Mouse (Mus musculus) layer of hippocampus, adult 9-11 months (tissue): ENCODE measurements around the gene Pitpnm2.

Source experiments
- DNase-seq: peaks from one replicate; pipeline ENCODE4 v3.0.0; 2022

Pitpnm2 gene

GRCm38 (mm10) chr5:124198473-124198872 is 51.1 kb downstream of the Pitpnm2 start:
- DNase-seq: no peak

GRCm38 (mm10) chr5:124196082-124196481 is 53.5 kb downstream of the Pitpnm2 start:
- DNase-seq: no peak

- DNase-seq: no peak
These were observed 55.0 kb downstream of the Pitpnm2 start for GRCm38 (mm10) chr5:124194386-124195084.

- no peak for DNase-seq
These were observed 56.1 kb downstream of the Pitpnm2 start for GRCm38 (mm10) chr5:124193286-124194112.

GRCm38 (mm10) chr5:124192726-124193285 is 56.8 kb downstream of the Pitpnm2 start:
- DNase-seq: no peak

- no peak for DNase-seq
These were observed 57.3 kb downstream of the Pitpnm2 start for GRCm38 (mm10) chr5:124192251-124192710.

GRCm38 (mm10) chr5:124190146-124190870 is 59.3 kb downstream of the Pitpnm2 start:
- no peak for DNase-seq

- DNase-seq: no peak
These were observed 60.0 kb downstream of the Pitpnm2 start for GRCm38 (mm10) chr5:124189572-124189981.

- peak; percentile 72 for DNase-seq
These were observed 61.9 kb downstream of the Pitpnm2 start for GRCm38 (mm10) chr5:124187508-124188311.

- peak; percentile 90 for DNase-seq
These were observed 62.5 kb downstream of the Pitpnm2 start for GRCm38 (mm10) chr5:124186981-124187507.

- peak; percentile 67 for DNase-seq
These were observed 63.1 kb downstream of the Pitpnm2 start for GRCm38 (mm10) chr5:124186465-124186854.

GRCm38 (mm10) chr5:124185706-124186464 is 63.7 kb downstream of the Pitpnm2 start:
- DNase-seq: no peak

- DNase-seq: peak; percentile 48
These were observed 64.5 kb downstream of the Pitpnm2 start for GRCm38 (mm10) chr5:124184898-124185701.

GRCm38 (mm10) chr5:124184191-124184590 is 65.4 kb downstream of the Pitpnm2 start:
- DNase-seq: no peak

GRCm38 (mm10) chr5:124182642-124183041 is 66.9 kb downstream of the Pitpnm2 start:
- DNase-seq: no peak

GRCm38 (mm10) chr5:124182097-124182496 is 67.5 kb downstream of the Pitpnm2 start:
- no peak for DNase-seq

GRCm38 (mm10) chr5:124180500-124181167 is 68.9 kb downstream of the Pitpnm2 start:
- DNase-seq: no peak

- DNase-seq: no peak
These were observed 70.1 kb downstream of the Pitpnm2 start for GRCm38 (mm10) chr5:124179411-124179810.

GRCm38 (mm10) chr5:124176726-124177132 is 72.8 kb downstream of the Pitpnm2 start:
- DNase-seq: no peak

- DNase-seq: no peak
These were observed 74.4 kb downstream of the Pitpnm2 start for GRCm38 (mm10) chr5:124175138-124175537.
